Mouse (Mus musculus) lung, embryonic 14.5 days (tissue): ENCODE measurements around the gene Moap1. TPM values are rescaled to one million over a fixed set of nuclear protein-coding genes. Genes with fewer than 3 reads are reported as not detected.

Experiments used
- ATAC-seq: fragments of 200-750 bp; cut with Nextera tagmentation; 2 replicates; pipeline ENCODE4 v1.8.0; 2017; ENCODE audit warnings: mild to moderate bottlenecking, moderate TSS enrichment, moderate library complexity; ENCODE audit not compliant: insufficient read depth
- DNase-seq: peaks from one replicate; pipeline ENCODE4 v3.0.0-alpha.2; 2015
- H3K27ac ChIP-seq: fragments of 300-500 bp; sonication (generic); 2 replicates; pipeline ENCODE4 v1.5.1; 2014; ENCODE audit warnings: low read depth, mild to moderate bottlenecking, moderate library complexity
- H3K27me3 ChIP-seq: fragments of 300-500 bp; sonication (generic); 2 replicates; pipeline ENCODE4 v1.6.1; 2014; ENCODE audit warnings: low read length, control low read depth; ENCODE audit not compliant: insufficient read depth
- H3K36me3 ChIP-seq: fragments of 300-500 bp; sonication (generic); 2 replicates; pipeline ENCODE4 v1.6.1; 2014; ENCODE audit warnings: control low read depth; ENCODE audit not compliant: insufficient read depth
- H3K4me1 ChIP-seq: fragments of 300-500 bp; sonication (generic); 2 replicates; pipeline ENCODE4 v1.6.1; 2014; ENCODE audit warnings: antibody characterized with exemption, control low read depth; ENCODE audit not compliant: insufficient read depth
- H3K4me2 ChIP-seq: fragments of 300-500 bp; sonication (generic); 2 replicates; pipeline ENCODE4 v1.6.1; 2014; ENCODE audit warnings: mild to moderate bottlenecking
- H3K4me3 ChIP-seq: fragments of 300-500 bp; sonication (generic); 2 replicates; pipeline ENCODE4 v1.5.1; 2014; ENCODE audit warnings: low read depth, low read length
- H3K9ac ChIP-seq: fragments of 300-500 bp; sonication (generic); 2 replicates; pipeline ENCODE4 v1.6.1; 2014
- H3K9me3 ChIP-seq: fragments of 300-500 bp; sonication (generic); 2 replicates; pipeline ENCODE4 v1.6.1; 2016; ENCODE audit warnings: low read depth, low read length, control low read depth
- CTCF ChIP-seq: IDR thresholded peaks from 2 replicates; pipeline ENCODE4 v1.5.1; 2016; ENCODE audit warnings: antibody characterized with exemption, low read depth
- WGBS: fragments of 180-500 bp; shearing (Covaris S2); extraction: QIAGEN DNeasy Blood & Tissue Kit; methylation state at CpG from one replicate; pipeline ENCODE4 v1.1.7; 2014; 5-methylcytosine and 5-hydroxymethylcytosine counted together
- polyA plus RNA-seq: library from polyadenylated mRNA; unstranded; fragments of >200 nt; fragmentation: Nextera tagmentation; extraction: Ambion mirVana; gene quantifications from 2 replicates; pipeline ENCODE4 v1.2.1, GENCODE M21; 2014

Moap1 gene
- polyA plus RNA-seq, 1 experiment from 2014 or later = 24.3 TPM

- WGBS = 90% methylated on average over 14 of the region's 14 CpGs
- Histone ChIP-seq H3K9me3 (no peaks in the 10 kb centered on the region), H3K4me3 (no peak overlapping the region), H3K4me1 (no peaks in the 10 kb centered on the region), H3K27me3 (no peaks in the 10 kb centered on the region), H3K9ac (no peak overlapping the region), H3K4me2 (no peak overlapping the region), H3K27ac (no peak overlapping the region), H3K36me3 (peaks cover 61% of the 10 kb centered on the region)
- TF ChIP-seq CTCF = no peak
- DNase-seq (no peak), ATAC-seq (no peak)
Measured at GRCm38 (mm10) chr12:102776035-102776434, 32.6 kb upstream of the Moap1 start.

GRCm38 (mm10) chr12:102772676-102773075 is 29.2 kb upstream of the Moap1 start:
- WGBS = 92% methylated on average over 5 of the region's 5 CpGs
- no peak for ATAC-seq
- peaks cover 89% of the 10 kb centered on the region for H3K36me3 ChIP-seq

GRCm38 (mm10) chr12:102771601-102772000 is 28.1 kb upstream of the Moap1 start:
- Histone ChIP-seq H3K9ac (no peak overlapping the region), H3K27ac (no peak overlapping the region), H3K4me1 (no peaks in the 10 kb centered on the region), H3K36me3 (peaks cover 93% of the 10 kb centered on the region), H3K4me2 (no peak overlapping the region), H3K4me3 (no peak overlapping the region), H3K27me3 (no peaks in the 10 kb centered on the region), H3K9me3 (no peaks in the 10 kb centered on the region)
- TF ChIP-seq CTCF = no peak
- WGBS = 94% methylated on average over 8 of the region's 8 CpGs
- DNase-seq = no peak
- ATAC-seq = no peak

More at GRCm38 (mm10) chr12:102772676-102773075, 29.2 kb upstream of the Moap1 start:
- H3K27ac ChIP-seq = no peak overlapping the region
- TF ChIP-seq CTCF = no peak
- H3K9me3 ChIP-seq = no peaks in the 10 kb centered on the region
- H3K4me2 ChIP-seq = no peak overlapping the region
- DNase-seq = no peak
- H3K4me3 ChIP-seq = no peak overlapping the region
- H3K9ac ChIP-seq = no peak overlapping the region
- no peaks in the 10 kb centered on the region for H3K4me1 ChIP-seq
- H3K27me3 ChIP-seq = no peaks in the 10 kb centered on the region

GRCm38 (mm10) chr12:102769000-102769399 is 25.5 kb upstream of the Moap1 start:
- peaks cover 92% of the 10 kb centered on the region for H3K36me3 ChIP-seq
- no peak overlapping the region for H3K4me2 ChIP-seq
- H3K4me3 ChIP-seq = no peak overlapping the region
- no peak for ATAC-seq
- no peak overlapping the region for H3K9ac ChIP-seq
- no peaks in the 10 kb centered on the region for H3K4me1 ChIP-seq
- DNase-seq = peak; percentile 16
- 90% methylated on average over 4 of the region's 4 CpGs for WGBS
- H3K27ac ChIP-seq = no peak overlapping the region
- TF ChIP-seq CTCF = no peak
- H3K9me3 ChIP-seq = no peaks in the 10 kb centered on the region
- no peaks in the 10 kb centered on the region for H3K27me3 ChIP-seq

- Histone ChIP-seq H3K27ac (no peak overlapping the region), H3K27me3 (no peaks in the 10 kb centered on the region), H3K4me3 (no peak overlapping the region), H3K36me3 (peaks cover 59% of the 10 kb centered on the region), H3K4me2 (no peak overlapping the region), H3K9me3 (no peaks in the 10 kb centered on the region), H3K9ac (no peak overlapping the region), H3K4me1 (peaks cover 5% of the 10 kb centered on the region)
- no peak for TF ChIP-seq CTCF
- no peak for DNase-seq
- ATAC-seq = no peak
Measured at GRCm38 (mm10) chr12:102763696-102764095, 20.2 kb upstream of the Moap1 start.

- Histone ChIP-seq H3K4me1 (peaks cover 7% of the 10 kb centered on the region), H3K27ac (no peak overlapping the region), H3K4me3 (no peak overlapping the region), H3K9me3 (no peaks in the 10 kb centered on the region), H3K27me3 (no peaks in the 10 kb centered on the region), H3K9ac (no peak overlapping the region), H3K36me3 (peaks cover 40% of the 10 kb centered on the region), H3K4me2 (no peak overlapping the region)
- no peak for DNase-seq
- TF ChIP-seq CTCF = no peak
- ATAC-seq = no peak
- 74% methylated on average over 3 of the region's 3 CpGs for WGBS
Measured at GRCm38 (mm10) chr12:102761668-102762067, 18.2 kb upstream of the Moap1 start.

- peak overlapping the region; percentile 71 for H3K9ac ChIP-seq
- H3K4me3 ChIP-seq = peak overlapping the region; percentile 83
- H3K27ac ChIP-seq = 0 out of 2 replicates have a peak overlapping the region, but pooled peaks have one; percentile 68
- no peak for TF ChIP-seq CTCF
- H3K27me3 ChIP-seq = no peaks in the 10 kb centered on the region
- no peak for DNase-seq
- H3K4me2 ChIP-seq = peak overlapping the region; percentile 93
- ATAC-seq = no peak
- H3K4me1 ChIP-seq = peaks cover 7% of the 10 kb centered on the region
- H3K36me3 ChIP-seq = peaks cover 19% of the 10 kb centered on the region
- 8% methylated on average over 5 of the region's 5 CpGs for WGBS
- H3K9me3 ChIP-seq = no peaks in the 10 kb centered on the region
Measured at GRCm38 (mm10) chr12:102758936-102759335, 15.5 kb upstream of the Moap1 start.

GRCm38 (mm10) chr12:102758403-102758756 is 14.9 kb upstream of the Moap1 start, which contains the start of gene Gm20604:
Gene Gm20604, minus strand, starts transcription at chr12:102758672.
- H3K36me3 ChIP-seq = peaks cover 17% of the 10 kb centered on the region
- H3K27me3 ChIP-seq = no peaks in the 10 kb centered on the region
- H3K4me1 ChIP-seq = peaks cover 7% of the 10 kb centered on the region
- H3K4me2 ChIP-seq = peak within 1 kb of the TSS; percentile 93
- H3K27ac ChIP-seq = peak within 1 kb of the TSS; percentile 90
- peak within 1 kb of the TSS; percentile 71 for H3K9ac ChIP-seq
- H3K4me3 ChIP-seq = peak within 1 kb of the TSS; percentile 83
- no peaks in the 10 kb centered on the region for H3K9me3 ChIP-seq
- ATAC-seq (no peak), DNase-seq (no peak)
- whole genome bisulfite sequencing = under 1% methylated on average over 10 of the region's 10 CpGs
- TF ChIP-seq CTCF = no peak
